Mouse (Mus musculus): ENCODE data around the gene 5330417C22Rik.
"Not testable (repeated sequence)": the region's sequence is repeated elsewhere in the genome, so short reads cannot be mapped to it uniquely, and the experiment has no call there.

Gene 5330417C22Rik

DNA sequence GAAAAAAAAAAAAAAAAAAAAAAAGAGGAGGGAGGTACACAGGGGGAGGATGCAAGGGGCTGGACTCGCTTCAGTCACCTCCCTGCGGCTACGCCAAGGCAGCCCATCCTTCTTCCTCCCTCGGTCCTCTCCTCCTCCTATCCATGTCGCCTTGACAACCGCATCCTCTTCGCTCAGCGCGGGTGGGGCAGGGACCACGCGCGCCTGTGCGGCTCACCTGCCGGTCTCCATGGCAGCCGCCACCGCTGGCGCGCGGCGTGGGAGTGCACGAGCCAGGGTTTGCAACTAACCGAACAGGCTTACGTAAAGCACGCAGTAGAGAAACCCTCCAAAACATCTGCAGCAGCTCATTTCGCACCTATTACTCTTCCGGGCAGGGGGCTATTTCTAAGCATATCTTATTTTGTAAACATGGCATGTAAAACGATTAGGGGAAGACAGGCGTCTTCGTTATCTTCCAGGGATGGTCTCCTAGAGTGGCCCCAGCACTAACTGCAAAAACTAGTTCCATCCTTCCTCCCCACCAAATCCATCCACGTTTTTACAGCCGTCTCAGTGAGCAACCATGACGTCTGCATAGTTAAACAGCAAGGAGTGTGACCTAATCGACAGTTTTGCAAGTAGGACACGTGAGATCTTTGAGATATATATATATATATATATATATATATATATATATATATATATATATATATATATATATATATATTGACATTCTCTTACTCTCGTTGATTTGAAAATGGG, at the start of gene 5330417C22Rik:
Gene 5330417C22Rik, minus strand, starts transcription at position 20 of the 744 bp plus-strand sequence.
- DNase-seq, result peak; percentile 53 to 59

DNA sequence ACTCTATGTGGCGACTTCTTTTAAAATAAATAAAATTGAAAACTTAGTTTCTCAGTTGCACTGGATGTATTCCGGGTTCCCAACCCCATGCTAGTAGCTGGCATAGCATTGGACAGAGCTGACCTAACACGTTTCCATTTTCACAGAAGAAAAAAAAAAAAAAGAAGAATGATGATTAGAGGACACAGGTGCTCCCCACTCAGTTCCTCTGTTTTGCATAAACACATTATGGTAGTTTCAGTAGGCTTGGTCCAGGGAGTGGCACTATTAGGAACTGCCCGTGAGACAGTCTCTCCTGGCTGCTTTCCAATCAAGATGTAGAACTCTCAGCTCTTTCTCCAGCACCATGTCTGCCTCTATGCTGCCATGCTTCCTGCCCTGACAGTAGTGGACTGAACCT, 48.2 kb upstream of the 5330417C22Rik start:
- no peak for DNase-seq

DNA sequence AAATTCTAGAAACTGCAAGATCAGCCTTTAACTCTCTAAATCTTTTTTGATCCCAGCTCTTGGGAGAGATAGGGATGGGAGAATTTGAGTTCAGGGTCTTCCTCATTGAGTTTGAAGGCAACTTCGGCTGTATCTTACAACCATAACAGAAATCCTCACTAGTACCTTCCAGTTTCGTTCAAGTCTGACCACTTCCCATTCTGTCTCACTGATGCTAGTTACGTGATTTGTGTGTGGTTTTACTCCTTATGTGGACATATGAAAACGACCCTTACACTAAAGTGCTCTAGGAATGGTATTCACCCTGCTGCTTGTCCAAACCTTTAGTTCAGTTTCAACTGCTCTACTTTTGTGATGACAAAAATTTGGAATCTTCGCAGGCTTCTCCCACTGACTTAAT, 37.7 kb upstream of the 5330417C22Rik start:
- DNase-seq, result no peak

DNA sequence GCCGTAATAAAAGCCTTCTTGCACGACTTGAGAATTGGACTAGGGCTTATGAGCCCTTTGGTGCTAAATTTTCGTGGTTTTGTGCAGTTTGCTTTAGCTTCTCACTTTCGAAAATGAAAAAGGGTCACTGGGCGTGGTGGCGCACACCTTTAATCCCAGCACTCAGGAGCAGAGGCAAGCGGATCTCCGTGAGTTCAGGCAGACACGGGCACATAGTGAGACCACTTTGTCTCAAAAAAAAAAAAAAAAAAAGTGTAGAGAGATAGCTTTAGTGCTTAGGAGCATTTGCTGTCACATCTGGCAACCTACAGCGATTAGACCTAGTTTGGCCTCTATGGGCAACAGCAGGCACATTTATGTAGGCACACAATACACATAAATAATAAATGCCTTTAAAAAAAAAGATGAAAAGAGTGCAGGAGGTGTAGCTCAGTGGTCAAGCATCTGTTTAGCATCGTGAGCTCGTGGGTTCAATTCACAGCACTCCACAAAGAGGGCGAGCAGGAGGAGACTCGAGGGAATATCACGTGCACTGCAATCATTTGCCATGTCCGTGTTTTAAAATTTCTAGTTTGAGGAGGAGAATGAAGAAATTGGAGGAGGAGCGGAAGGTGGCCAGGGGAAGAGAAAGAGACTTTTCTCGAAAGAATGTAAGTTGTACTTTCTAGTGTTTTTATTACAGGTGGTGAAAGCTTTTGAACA, 36.1 kb upstream of the 5330417C22Rik start:
- DNase-seq, result peak in 1 of 2 experiments; percentile 16

- DNase-seq, result peak; percentile 96 to 97
Measured at GRCm38 (mm10) chr3:108571443-108572294, 35.3 kb upstream of the 5330417C22Rik start, which contains the start of gene Taf13. Taf13 (plus strand) TSS chr3:108571698.

- no peak for DNase-seq
Measured at GRCm38 (mm10) chr3:108570813-108571212, 34.5 kb upstream of the 5330417C22Rik start.

DNA sequence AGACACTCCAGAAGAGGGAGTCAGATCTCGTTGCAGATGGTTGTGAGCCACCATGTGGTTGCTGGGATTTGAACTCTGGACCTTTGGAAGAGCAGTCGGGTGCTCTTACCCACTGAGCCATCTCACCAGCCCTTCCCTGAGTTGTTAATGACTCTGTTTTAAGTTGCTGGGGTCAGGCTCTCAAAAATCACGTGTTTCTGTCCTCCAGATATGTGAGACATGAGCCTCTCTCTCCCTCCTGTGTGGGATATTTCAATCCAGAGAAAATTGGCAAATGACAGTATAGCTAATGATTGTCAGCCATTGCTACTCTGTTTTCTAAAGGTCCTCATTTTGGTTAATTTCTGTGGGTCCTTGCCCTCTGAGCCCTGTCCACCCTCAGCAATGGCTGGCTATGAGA, 33.3 kb upstream of the 5330417C22Rik start:
- not testable (repeated sequence) for DNase-seq

GRCm38 (mm10) chr3:108567990-108568877, 31.9 kb upstream of the 5330417C22Rik start:
- no peak for DNase-seq

DNA sequence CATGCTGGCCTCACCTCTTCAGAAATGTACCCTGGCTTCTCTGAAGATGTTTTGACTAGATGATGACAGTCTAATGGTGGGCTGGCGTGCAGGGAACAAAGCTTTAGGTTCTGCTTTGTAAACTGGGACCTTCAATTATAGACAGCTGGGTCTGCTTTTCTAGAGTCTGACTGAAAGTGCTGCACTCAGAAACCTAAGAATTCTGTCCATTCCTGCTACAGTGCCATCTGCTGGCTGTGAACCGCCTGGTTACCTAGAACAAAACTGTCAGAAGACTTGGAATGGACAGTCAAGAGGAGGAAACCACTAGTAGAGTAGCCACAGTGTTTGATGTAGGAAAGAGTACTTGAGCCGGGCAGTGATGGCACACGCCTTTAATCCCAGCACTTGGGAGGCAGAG, 27.0 kb upstream of the 5330417C22Rik start:
- DNase-seq, result peak; percentile 80 to 86

GRCm38 (mm10) chr3:108562777-108563271, 26.5 kb upstream of the 5330417C22Rik start:
- DNase-seq, result peak in 1 of 2 experiments; percentile 36

- peak; percentile 97 to 98 for DNase-seq
Measured at GRCm38 (mm10) chr3:108562133-108562730, 25.9 kb upstream of the 5330417C22Rik start, which contains the start of gene Tmem167b. Tmem167b (minus strand) TSS chr3:108562466.

GRCm38 (mm10) chr3:108557888-108558287, 21.6 kb upstream of the 5330417C22Rik start:
- DNase-seq, result no peak

- DNase-seq, result peak; percentile 93 to 95
Measured at GRCm38 (mm10) chr3:108554587-108555312, 18.4 kb upstream of the 5330417C22Rik start.

DNA sequence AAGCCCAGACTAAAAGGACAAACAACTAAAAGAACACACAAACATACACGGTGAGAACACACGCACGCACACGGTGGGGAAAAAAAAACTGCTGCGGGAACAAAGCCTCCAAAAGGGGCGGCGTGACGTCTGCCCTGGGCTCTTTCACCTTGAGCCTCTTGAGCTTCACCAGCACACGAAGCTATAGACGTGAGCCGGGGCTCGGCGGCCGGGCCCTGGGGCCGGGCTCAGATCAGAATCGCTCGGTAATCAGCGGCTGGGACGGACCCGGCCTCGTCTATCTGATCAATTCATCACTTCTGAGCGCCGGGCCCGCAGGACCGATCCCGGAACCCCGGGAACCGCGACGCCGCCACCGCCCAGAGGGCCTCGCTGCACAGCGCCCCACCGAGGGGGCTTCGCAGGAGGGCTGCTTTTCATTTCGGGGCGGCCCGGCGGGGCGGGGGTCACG, 17.8 kb upstream of the 5330417C22Rik start:
- peak in 1 of 2 experiments; percentile 25 for DNase-seq

- no peak for DNase-seq
Measured at GRCm38 (mm10) chr3:108542299-108542698, 6.0 kb upstream of the 5330417C22Rik start.

GRCm38 (mm10) chr3:108537303-108537702, 967 bp upstream of the 5330417C22Rik start:
- DNase-seq, result peak; percentile 85 to 88

DNA sequence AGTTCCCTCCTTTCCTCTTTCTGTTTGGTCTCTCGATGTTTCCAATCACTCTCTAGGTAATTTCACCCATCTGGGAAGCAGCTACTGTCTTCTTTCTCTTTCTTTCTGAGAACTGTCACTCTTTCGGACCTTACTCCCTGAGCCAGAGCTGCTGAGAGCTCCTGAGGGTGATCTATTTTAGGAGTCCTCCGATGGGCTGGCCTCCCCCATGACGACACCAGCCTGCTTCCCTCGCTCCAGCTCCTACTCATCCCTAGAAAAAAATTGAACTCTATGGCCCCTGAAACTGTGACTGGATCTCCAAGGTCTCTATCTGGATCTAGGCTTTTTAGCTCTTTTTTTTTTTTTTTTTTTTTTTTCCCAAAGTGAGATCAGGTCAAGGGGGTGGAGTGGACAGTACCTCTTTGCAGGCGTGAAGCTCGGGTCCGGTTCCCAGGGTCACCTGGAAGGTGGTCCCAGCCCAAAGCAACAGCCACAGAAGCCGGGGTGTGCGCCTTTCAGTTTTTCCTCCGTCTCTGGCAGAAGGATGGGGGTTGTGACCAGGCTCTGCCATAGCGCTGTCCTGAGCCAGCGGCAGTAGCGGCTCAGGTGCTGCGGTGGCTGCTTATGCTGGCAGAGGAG, 330 bp downstream of the 5330417C22Rik start:
- no peak for DNase-seq

DNA sequence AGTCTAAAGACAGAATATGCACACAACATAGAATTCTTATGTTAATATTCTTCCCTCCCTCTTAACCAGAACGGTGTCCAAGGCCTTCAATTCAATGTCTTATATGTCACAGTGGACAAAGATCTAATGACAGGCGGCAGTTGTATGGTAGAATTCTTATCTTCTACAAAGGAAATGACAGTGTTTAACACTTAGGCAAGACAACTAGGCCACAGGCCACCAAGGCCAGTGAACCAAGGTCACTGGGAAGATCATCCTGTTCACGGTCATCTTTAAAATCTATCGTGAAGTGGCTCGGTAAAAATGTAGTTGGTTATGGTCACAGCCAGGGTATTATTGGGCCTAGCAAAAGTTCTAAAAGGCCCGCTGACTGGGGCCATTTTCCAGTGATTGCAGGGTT, 2.4 kb downstream of the 5330417C22Rik start, which contains the start of gene 1700013F07Rik:
Gene 1700013F07Rik, plus strand, starts transcription at position 200 of the 400 bp plus-strand sequence.
- DNase-seq, result no peak

DNA sequence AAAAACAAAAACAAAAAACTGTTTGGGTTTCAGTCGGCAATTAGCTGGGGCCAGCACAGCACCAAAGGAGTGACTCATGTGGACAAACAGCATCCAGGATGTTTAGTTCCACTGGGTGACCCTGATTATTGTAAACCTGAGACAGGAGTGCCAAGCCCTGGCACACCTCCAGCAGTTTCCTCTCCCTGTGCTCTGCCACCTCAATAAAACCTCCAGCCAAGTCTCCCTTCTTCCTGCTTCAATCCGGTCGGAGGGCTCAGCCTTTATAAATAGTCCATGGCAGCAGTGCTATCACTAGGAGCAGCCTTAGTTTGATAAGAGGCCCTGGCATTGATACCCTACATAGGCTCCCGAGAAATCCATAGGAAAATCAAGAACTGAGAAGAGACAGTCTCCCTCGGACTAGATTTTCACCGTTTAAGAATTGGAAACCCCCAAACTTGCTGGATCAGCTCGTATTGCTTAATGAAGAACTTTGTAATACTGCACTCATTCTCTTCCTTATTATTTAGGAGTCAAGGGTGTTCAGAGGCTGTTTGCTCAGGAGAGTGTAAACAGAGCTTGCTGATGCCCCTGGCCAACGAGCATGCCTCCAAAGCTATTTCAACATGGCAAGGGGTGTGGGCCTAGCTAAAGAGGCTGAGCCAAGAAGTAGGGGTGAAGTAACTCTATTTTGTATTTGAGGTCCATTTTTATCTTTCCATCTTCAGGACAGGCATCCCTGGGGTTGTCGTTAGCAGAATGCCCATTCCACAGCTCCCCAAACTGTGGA, 3.0 kb downstream of the 5330417C22Rik start:
- peak; percentile 7 to 12 for DNase-seq
